Mouse (Mus musculus): ENCODE results near the gene Depp1.
"Not testable (repeated sequence)": the region's sequence is repeated elsewhere in the genome, so short reads cannot be mapped to it uniquely, and the experiment has no call there.

The Depp1 gene

DNA sequence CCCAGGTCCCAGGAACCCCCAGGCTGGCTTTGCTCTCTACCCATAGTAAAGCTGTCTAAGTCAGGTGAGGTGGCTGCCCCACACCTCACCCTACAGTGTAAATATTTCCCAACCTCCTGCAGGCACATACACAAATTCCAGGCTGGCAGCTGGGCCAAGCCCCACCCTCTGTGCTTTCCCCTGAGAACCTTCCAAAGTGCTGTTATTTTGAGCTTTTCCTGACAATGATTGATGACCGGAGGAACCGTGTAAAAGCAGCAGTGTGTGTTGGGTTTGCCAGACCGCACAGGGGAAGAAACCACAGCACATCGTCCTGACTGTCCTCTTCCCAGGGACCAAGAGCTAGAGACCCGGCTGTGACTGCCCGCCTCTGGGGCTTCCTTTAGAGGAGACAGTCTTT lies at the start of gene Depp1:
Gene Depp1 (plus strand): TSS at position 204 of the 400 bp plus-strand sequence.
- no peak for DNase-seq (ENCODE audit: low spot score)

DNA sequence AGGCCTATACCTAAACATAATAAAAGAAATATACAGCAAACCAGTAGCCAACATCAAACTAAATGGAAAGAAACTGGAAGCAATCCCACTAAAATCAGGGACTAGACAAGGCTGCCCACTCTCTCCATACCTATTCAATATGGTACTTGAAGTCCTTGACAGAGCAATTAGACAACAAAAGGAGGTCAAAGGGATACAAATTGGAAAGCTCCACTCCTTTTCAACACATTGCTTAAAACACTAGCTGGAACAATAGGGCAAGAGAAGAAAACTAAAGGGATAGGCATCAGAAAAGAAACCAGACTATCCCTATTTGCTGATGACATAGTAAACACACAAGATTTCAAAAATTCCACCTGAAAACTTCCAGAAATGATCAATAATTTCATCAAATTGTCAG lies 49.4 kb upstream of the Depp1 start:
- not testable (repeated sequence) for DNase-seq (ENCODE audit: low spot score)

DNA sequence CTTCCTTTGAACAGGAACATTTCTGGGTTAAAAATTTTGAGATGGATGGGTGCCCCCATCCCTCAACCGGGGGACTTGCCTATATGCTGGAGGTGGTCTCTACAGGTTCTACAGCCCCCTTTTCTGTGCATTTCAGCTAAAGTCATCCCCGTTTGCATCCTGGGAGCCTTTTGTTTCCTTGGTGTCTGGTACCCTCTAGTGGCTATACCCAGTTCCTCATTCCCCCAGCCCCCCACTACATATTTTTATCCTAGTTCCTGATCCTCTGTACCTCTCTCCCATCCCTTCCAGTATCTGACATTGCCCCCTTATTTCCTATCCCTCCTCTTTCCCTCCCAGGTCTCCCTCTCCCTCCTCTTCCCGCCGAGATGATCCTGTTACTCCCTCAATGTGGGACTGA lies 43.2 kb upstream of the Depp1 start:
- DNase-seq (ENCODE audit: low spot score), result no peak

DNA sequence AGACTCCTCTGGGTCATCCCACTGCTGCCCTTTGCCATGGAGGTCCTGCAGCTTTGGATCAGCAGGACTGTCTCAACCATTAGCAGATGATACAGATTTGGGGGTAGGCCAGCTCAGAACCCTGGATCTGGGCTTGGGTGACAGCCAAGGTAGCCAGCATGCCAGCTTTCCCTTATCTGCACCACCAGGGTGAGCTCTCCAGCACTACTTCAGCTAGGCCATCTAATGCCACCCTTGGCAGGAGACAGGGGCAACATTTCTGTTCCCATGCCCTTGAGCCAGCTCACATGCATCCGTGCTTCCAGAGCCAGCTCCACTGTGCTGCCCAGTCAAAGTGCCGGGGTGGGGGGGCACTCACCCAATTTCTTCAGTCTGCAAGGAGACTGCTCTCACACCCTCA lies 34.7 kb upstream of the Depp1 start:
- no peak for DNase-seq (ENCODE audit: low spot score)

DNA sequence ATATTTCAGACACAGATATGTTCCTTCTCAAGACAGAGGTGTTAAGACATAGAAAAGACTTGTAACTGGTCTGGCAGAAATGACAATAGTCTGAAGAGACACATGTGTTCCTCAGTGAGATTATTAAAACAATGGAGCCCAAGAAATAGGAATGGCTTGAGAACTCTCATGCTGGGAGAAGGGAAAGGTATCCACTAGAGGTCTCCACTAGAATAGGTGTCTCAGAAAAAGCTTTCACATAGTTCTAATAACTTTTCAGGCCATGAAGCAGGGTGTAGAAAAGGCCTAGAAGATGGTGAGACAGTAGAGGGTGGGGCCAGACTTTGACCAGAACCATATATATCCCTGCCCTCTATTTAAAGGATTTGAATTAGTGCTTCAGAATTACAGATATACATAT lies 32.3 kb upstream of the Depp1 start:
- no peak for DNase-seq (ENCODE audit: low spot score)

DNA sequence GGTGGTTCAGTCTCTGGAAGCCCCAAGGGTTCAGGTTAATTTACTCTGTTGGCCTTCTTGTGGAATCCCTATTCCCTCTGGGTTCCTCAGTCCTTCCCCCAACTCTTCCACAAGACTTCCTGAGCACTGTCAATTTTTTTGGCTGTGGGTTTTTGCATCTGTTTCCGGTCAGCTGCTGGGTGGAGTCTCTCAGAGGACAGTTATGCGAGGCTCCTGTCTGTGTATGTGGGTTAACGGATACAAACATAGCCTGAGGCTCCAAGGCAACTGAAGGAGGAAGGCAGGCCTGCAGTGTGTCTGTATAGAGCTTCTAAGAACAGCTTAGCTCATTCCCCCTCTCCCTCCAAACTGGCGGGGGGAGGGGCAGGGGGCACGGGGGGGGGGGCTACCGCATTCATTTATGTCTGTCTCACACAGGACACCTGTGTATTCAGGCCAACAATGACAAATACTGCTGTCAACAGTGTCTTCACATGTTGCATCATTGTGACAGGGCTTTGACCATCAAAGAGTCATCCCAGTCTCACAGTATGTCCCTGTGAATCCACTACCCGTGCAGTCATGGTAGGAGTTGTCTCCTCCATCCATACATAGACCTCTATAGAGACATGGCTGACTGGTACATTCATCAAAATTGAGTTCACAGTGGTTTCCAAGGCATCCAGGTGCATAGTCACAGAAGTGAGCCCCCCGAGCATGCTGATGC lies 28.9 kb upstream of the Depp1 start:
- DNase-seq (ENCODE audit: low spot score), result no peak

DNA sequence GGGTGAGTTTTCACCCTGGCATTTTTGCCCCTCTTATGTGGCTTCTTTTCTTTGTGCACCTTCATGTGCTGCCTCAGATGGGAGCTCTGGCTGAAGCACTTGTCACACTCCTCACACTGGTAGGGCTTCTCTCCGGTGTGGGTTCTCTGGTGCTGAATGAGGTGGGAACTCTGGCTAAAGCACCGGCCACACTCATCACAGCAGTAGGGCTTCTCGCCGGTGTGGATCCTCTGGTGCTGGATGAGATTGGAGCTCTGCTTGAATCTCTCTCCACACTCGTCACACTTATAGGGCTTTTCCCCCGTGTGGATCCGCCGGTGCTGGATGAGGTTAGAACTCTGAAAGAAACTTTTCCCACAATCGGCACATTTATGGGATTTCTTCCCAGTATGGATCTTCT lies 24.0 kb upstream of the Depp1 start:
- not testable (repeated sequence) for DNase-seq (ENCODE audit: low spot score)

DNA sequence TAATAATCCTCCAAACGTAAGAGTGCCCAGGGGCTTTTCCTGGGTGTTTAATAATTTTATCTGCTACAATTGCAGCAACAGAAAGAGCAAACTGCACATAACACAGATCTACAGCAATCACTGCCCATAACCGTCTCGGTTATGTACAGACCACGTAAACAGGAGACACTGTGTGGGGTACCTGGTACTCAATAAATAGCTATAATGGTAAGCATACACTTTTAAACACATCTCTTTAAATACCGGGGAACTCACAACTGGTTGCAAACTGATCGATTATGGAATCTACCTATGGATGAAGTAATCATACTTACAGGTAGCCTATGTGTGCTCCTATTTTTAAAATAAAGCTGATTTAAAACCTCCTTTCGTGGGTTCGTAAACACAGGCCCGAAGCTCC lies 22.3 kb upstream of the Depp1 start:
- no peak for DNase-seq (ENCODE audit: low spot score)

DNA sequence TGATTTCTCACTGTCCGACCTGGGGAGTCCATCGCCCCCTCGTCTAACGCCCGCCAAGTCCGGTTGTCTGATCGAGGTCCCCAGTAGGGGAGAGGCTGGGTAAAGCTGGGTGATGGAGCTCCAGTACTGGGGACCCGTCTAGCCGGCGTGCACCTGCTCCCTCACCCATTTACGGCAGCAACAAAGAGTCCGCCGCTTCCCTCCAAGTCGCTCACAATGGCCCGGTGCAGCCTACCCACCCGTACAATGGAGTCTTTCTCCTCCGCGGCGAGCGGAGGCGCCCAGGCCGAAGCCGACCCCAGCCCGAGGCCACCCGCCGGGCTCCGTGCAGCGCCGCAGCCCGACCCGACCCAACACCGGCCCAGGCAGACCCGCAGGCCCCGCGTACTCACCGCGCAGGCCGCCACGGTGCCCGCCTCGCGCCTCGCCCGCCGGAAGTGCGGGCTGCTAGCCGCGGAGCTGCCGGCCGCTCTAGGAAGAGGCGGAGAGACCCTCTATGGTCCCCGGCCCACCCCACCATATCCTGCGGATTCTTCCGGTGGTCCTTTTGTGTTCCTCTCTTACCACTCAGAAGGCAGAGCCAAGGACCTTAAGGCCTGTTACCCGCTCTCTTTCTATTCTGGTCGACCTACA lies 21.8 kb upstream of the Depp1 start, which contains the start of gene Zfp422:
Gene Zfp422 (minus strand): TSS at position 461 of the 633 bp plus-strand sequence.
- DNase-seq (ENCODE audit: low spot score), result peak; percentile 78

DNA sequence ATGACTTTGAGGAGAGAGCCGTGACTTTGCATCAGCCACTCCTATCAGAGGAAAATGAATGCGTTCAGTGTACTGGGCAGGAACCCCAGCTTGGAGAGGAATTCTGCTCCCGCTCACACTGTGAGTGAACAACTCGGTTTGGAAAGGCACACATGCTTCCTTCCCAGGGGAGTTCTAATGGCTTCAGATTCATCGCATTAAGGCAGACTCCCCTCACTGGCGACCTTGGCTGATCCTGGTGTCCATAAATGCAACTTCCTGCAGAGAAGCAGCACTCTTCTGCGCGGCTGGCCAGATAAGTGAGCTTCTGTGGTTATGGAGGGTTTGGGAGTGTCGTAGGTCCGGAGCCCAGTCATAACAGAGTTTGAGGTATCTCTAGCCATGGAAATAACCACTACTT lies 20.6 kb upstream of the Depp1 start:
- DNase-seq (ENCODE audit: low spot score), result no peak

DNA sequence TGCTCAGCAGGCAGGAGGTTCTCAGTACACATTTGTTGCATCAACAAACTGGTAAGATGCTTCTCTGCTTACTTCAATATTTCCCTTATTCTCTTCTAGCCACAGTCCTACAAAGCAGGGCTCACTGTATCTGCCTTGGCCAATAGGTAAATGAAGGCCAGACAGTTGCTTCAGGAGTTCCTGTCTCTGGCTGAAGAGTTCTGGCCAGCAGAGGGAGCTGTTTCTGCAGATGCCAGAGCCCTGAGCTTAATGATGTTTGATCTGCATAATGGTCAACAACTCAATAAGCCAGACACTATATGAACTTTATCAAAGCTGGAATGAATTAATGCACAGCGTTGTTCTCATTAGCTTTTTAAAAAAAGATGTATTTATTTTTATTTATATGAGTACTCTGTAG lies 18.3 kb upstream of the Depp1 start:
- peak; percentile 84 for DNase-seq (ENCODE audit: low spot score)

DNA sequence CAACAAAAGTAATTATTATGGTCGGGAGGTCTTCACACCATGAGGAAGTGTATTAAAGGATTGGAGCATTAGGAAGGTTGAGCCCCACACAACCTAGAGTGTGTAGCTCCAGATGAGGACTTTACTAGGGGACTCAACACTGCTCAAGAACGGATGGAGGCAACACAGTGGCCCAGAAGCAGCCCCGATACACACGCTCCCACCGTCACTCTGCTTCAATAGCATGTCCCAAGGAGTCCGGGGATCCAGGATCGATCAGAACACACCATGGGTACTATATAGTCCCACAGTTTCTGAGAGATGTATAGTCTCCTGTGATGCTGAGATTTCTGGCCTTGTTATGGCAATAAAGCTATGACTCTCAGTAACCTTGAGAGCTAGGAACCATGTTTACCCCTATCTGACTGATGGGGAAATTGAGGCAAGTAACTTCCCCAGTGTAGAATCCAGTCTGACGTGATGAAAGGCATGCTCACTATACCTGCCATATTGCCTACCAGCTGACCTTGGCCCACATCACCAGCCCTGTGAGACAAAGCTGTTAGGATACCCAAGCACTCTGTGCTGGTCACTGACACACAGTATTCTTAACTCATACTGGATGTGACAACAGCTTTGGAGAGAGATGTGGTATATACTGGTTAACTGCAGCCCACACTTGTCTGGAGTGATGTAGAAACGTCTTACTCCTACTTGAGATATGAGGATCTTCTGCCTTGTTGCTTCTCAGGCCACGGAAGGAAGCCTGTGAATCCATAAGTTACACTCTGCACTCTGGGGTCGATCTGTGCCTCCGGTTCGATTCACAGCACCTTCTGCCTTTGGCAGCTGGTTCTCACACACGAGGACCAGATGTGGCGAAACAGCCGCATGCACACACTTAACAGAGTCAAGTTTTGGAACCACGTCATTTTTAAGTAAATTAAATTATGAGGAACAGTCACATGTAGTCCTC lies 16.4 kb upstream of the Depp1 start:
- peak; percentile 23 for DNase-seq (ENCODE audit: low spot score)

DNA sequence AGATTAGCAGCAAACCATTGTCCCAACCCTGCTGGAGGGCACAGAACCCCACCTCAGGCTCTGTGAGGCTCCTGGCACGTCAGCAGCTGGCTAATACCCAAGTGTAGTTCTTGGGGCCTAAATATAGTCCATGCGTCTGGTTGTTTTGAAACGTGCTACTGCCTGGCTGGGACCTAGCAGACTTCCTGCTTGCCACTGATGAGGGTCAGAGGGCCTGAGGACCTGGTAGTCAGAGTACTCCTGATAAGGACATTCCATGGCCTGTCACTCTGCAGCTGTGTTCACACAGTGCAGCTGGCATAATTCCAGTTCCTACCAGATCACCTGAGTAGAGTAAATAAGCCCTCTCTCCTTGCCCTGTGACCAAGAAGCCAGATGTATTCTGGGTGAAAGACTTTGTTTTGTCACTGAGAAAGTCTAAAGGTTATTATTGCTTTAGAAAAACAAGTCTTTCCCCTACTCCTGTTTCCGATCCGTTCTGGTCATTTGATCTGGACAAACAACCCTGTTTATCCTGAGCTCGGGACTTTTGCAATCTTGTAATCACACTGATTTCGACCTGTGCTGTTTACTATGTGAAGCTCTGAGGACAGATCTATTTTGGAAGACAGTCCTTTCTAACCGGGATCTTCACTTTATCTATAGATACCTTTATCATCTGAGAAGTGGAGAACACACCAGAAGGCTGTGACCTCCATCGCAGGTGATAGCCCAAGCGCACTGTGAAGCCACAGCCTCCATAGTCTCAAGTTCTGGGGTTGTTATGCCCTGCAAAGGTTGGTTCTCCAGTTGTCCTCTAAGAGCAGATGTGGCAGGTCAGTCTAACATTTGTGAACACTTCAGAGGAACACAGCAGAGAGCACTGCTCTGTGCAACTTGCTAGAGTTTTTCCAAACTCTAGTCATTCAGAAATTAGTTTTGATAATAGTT lies 14.9 kb upstream of the Depp1 start:
- DNase-seq (ENCODE audit: low spot score), result no peak

DNA sequence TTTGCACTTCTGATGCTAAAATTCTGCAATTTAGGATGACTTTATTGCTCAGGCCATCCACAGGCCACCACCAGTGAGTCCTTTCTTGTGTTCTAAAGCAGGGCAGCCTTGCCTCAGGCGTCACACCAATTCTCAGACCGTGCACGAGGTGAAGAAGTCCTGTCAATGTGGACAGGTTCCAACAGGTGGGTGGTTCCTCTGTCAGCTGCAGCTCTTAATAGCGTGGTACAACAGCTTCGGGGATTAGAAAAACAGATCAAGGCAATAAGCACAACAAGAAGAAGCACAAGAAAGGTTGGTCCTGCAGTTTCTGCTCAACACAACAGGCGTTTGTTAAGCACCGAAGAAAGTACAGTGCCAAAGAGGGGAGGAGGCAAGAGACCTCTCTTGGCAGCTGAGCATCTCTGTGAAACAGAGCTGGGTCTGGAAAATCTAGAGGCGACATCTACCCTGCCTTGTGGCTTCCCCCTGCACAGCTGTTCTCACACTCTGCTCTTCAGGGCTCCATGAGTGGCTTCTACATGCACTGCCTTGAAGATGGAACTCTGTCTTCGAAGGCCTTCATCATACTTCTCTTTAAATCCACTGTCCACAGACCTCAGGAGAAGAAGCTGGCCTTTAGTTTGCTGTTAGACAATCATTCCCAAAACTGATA lies 13.7 kb upstream of the Depp1 start:
- no peak for DNase-seq (ENCODE audit: low spot score)

DNA sequence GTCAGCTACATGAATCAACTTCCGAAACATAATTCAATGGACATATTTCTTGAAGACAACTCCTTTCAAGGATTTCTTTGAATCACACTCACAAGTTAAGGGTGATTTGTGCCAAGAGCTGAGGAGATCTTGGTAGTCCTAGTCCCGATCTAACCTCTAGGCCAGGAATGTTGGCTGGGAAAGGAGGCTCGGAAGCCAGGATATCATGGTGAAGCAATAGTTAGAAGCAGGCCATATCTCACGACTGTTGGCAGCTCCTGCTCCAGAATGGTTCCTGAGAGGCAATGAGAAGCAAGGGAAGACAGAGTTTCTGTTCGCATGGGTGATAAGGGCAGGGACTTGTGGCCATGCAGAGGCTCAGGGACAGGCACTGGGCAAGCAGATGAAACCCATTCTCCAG lies 12.9 kb upstream of the Depp1 start:
- DNase-seq (ENCODE audit: low spot score), result no peak

DNA sequence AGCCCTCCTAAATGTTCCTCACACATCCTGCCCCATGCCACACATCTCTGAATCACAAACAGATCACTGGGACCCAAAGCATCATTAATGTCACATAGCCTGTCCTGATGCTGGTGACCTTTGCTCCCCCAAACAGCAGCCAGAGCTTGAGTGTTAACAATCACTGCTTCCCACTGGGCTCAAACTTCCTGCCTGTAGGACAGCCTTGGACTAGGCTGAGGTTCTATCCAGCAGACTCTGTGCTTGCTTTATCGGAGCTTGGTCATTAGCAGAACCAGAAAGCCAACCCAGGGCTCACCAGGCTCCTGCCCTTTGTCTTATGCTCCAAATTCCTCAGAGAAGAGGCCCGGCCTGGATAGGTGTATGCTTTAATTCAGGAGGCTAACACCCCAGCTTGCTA lies 11.5 kb upstream of the Depp1 start:
- DNase-seq (ENCODE audit: low spot score), result no peak

DNA sequence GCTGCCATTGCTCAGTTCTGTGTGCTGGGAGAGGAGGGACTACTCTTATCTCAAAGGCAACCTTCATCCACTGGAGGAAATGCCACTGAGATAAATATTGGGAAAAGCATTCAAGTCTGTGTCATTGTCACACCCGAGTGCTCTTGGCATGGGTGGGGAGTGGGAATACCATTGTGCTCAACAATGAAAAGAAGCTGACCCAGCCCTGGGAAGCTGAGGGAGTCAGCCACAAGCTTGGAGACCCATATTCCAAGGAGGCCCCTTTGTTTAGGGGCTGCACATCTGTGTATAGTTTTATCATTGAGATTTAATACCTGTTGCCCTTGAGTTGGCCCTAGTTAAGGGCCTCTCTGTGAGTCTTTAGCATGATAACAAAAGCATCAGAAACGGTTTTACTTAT lies 10.7 kb upstream of the Depp1 start:
- DNase-seq (ENCODE audit: low spot score), result no peak

DNA sequence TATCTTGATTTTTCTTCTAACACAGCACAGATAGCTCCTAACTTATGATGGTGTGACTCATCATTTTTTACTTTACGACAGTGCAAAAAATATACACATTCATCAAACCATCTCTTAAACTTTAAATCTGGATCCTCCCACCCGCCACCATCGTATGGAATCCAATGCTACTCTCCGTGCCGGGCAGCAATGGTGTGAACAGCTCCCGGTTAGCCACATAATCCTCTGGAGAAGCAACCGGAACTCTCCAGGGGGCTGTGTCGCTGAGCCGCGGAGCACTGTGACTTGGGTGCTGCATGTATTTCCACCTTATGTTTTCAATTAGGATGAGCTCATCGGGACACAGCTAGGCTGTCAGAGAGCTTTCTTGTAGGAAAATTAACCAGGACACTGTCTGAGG lies 7.5 kb upstream of the Depp1 start:
- DNase-seq (ENCODE audit: low spot score), result no peak

DNA sequence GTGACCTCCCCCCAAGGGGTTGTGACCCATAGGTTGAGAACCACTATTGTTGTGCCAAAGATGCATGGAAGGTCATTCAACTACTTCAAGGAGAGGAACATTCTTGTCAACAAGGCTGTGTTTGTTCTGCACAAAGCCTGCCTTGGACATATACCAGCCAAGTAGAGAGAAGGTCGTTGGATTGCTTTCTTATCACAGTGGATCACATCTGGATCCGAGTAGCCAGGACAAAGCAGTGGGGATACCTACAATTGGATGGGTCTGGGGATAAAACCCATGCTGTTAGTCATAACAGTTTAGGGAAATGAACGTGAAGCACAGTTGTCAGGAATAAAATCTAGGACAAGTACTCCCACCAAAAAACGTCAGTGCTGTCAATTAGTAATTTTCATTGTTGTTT lies 6.5 kb upstream of the Depp1 start:
- DNase-seq (ENCODE audit: low spot score), result no peak

DNA sequence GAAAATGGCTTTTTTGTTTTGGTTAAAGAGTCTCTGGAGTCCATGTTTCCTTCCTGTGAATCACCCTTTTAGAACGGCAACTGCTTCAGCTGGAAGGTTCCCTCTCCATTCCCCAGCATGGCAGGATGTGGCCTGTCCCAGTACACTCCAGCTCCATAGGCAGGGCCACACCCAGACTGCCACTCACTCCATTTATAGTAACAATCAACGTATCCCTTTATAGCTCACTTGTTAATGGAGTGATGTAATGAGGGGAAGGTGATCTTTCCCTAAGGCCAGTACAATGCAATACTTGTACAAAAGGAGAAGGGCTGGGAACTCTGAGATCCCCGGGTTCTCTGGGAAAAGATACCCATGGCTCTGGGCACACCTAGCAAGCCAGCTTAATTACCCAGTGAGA lies 6.1 kb upstream of the Depp1 start:
- no peak for DNase-seq (ENCODE audit: low spot score)

DNA sequence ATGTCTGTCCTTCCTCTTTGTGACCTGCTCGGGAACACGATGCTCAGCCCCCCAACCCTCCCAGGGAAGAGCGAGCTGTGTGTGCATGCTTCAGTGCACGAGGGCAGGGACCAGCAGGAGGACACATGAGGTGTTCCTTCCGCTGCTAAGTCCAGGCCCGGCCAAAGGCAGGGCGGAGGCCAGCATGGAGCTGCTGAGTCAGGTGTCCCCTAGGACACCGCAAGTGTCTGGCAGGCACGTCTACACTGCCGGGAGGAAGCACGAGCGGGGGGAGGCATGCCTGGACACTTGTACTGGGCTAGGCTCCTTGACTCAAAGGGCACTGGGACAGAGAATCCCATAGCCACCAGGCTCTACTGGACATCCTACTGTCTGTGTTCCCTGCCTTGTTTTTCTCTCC lies 2.6 kb upstream of the Depp1 start:
- no peak for DNase-seq (ENCODE audit: low spot score)

Data from testis, postnatal 10 days (tissue).